Mouse (Mus musculus): ENCODE results near the gene Foxj2. TPM values are rescaled to one million over a fixed set of nuclear protein-coding genes. Genes with fewer than 3 reads are reported as not detected.

Foxj2 gene
- 5.5 and 6.2 TPM in 2 replicates for polyA plus RNA-seq (2015; fragmentation: Nextera tagmentation; extraction: Ambion mirVana)

GRCm38 (mm10) chr6:122819306-122820070 lies at the start of gene Foxj2:
Foxj2 (plus strand) TSS chr6:122819914.
- Histone ChIP-seq H3K9ac (ENCODE audit: low read length) (peak within 1 kb of the TSS; percentile 89), H3K36me3 (ENCODE audit: control insufficient read depth, insufficient read depth, low read length) (no peaks in the 10 kb centered on the region), H3K4me3 (ENCODE audit: low read length) (peak within 1 kb of the TSS; percentile 68), H3K4me1 (replicated peaks; ENCODE audit: control insufficient read depth, insufficient read depth, low read length) (peaks cover 21% of the 10 kb centered on the region), H3K9me3 (ENCODE audit: control insufficient read depth, low read length) (no peaks in the 10 kb centered on the region), H3K27ac (ENCODE audit: low read length) (peak within 1 kb of the TSS; percentile 73), H3K4me2 (ENCODE audit: low read depth, low read length) (peak within 1 kb of the TSS; percentile 63), H3K27me3 (ENCODE audit: control insufficient read depth, insufficient read depth, low read depth, low read length) (no peaks in the 10 kb centered on the region)
- peak; percentile 92 for ATAC-seq (ENCODE audit: low read depth)
- under 1% methylated on average over 48 of the region's 61 CpGs for WGBS

GRCm38 (mm10) chr6:122770760-122771315 lies 48.9 kb upstream of the Foxj2 start:
- Histone ChIP-seq H3K9ac (ENCODE audit: low read length) (no peak overlapping the region), H3K27me3 (ENCODE audit: control insufficient read depth, insufficient read depth, low read depth, low read length) (no peaks in the 10 kb centered on the region), H3K4me1 (replicated peaks; ENCODE audit: control insufficient read depth, insufficient read depth, low read length) (peaks cover 7% of the 10 kb centered on the region; the same call in 1 of the 2 replicates), H3K36me3 (ENCODE audit: control insufficient read depth, insufficient read depth, low read length) (no peaks in the 10 kb centered on the region), H3K4me3 (ENCODE audit: low read length) (no peak overlapping the region), H3K27ac (ENCODE audit: low read length) (no peak overlapping the region), H3K9me3 (ENCODE audit: control insufficient read depth, low read length) (no peaks in the 10 kb centered on the region), H3K4me2 (ENCODE audit: low read depth, low read length) (no peak overlapping the region)
- no peak for ATAC-seq (ENCODE audit: low read depth)
- 79% methylated on average over 11 of the region's 11 CpGs for WGBS

- Histone ChIP-seq H3K4me3 (ENCODE audit: low read length) (no peak overlapping the region), H3K27ac (ENCODE audit: low read length) (no peak overlapping the region), H3K4me2 (ENCODE audit: low read depth, low read length) (no peak overlapping the region), H3K27me3 (ENCODE audit: control insufficient read depth, insufficient read depth, low read depth, low read length) (no peaks in the 10 kb centered on the region), H3K4me1 (replicated peaks; ENCODE audit: control insufficient read depth, insufficient read depth, low read length) (peaks cover 5% of the 10 kb centered on the region; the same call in 1 of the 2 replicates), H3K9ac (ENCODE audit: low read length) (no peak overlapping the region), H3K9me3 (ENCODE audit: control insufficient read depth, low read length) (no peaks in the 10 kb centered on the region), H3K36me3 (ENCODE audit: control insufficient read depth, insufficient read depth, low read length) (no peaks in the 10 kb centered on the region)
- ATAC-seq (ENCODE audit: low read depth), result peak; percentile 56; the same call in 1 of the 2 replicates
- 42% methylated on average over 6 of the region's 6 CpGs for WGBS
These were observed 47.0 kb upstream of the Foxj2 start for GRCm38 (mm10) chr6:122772701-122773100.

GRCm38 (mm10) chr6:122774345-122774744 lies 45.4 kb upstream of the Foxj2 start:
- H3K4me1 ChIP-seq (replicated peaks; ENCODE audit: control insufficient read depth, insufficient read depth, low read length), result peaks cover 5% of the 10 kb centered on the region; the same call in 1 of the 2 replicates
- ATAC-seq (ENCODE audit: low read depth), result no peak
- H3K36me3 ChIP-seq (ENCODE audit: control insufficient read depth, insufficient read depth, low read length), result no peaks in the 10 kb centered on the region
- no peaks in the 10 kb centered on the region for H3K9me3 ChIP-seq (ENCODE audit: control insufficient read depth, low read length)
- no peaks in the 10 kb centered on the region for H3K27me3 ChIP-seq (ENCODE audit: control insufficient read depth, insufficient read depth, low read depth, low read length)
- H3K27ac ChIP-seq (ENCODE audit: low read length), result no peak overlapping the region
- 100% methylated on average over 1 of the region's 1 CpGs for WGBS
- H3K4me2 ChIP-seq (ENCODE audit: low read depth, low read length), result no peak overlapping the region
- no peak overlapping the region for H3K4me3 ChIP-seq (ENCODE audit: low read length)
- H3K9ac ChIP-seq (ENCODE audit: low read length), result no peak overlapping the region

- H3K36me3 ChIP-seq (ENCODE audit: control insufficient read depth, insufficient read depth, low read length), result no peaks in the 10 kb centered on the region
- H3K4me3 ChIP-seq (ENCODE audit: low read length), result no peak overlapping the region
- H3K27me3 ChIP-seq (ENCODE audit: control insufficient read depth, insufficient read depth, low read depth, low read length), result no peaks in the 10 kb centered on the region
- H3K9me3 ChIP-seq (ENCODE audit: control insufficient read depth, low read length), result no peaks in the 10 kb centered on the region
- peaks cover 5% of the 10 kb centered on the region; the same call in 1 of the 2 replicates for H3K4me1 ChIP-seq (replicated peaks; ENCODE audit: control insufficient read depth, insufficient read depth, low read length)
- 83% methylated on average over 7 of the region's 7 CpGs for WGBS
- H3K9ac ChIP-seq (ENCODE audit: low read length), result no peak overlapping the region
- H3K27ac ChIP-seq (ENCODE audit: low read length), result no peak overlapping the region
- no peak for ATAC-seq (ENCODE audit: low read depth)
- no peak overlapping the region for H3K4me2 ChIP-seq (ENCODE audit: low read depth, low read length)
These were observed 43.7 kb upstream of the Foxj2 start for GRCm38 (mm10) chr6:122776040-122776439.

- WGBS, result 27% methylated on average over 1 of the region's 1 CpGs
These were observed 39.8 kb upstream of the Foxj2 start for GRCm38 (mm10) chr6:122779916-122780315.

GRCm38 (mm10) chr6:122781167-122781566 lies 38.5 kb upstream of the Foxj2 start:
- H3K27me3 ChIP-seq (ENCODE audit: control insufficient read depth, insufficient read depth, low read depth, low read length), result no peaks in the 10 kb centered on the region

More at GRCm38 (mm10) chr6:122779916-122780315, 39.8 kb upstream of the Foxj2 start:
- Histone ChIP-seq H3K9ac (ENCODE audit: low read length) (no peak overlapping the region), H3K27me3 (ENCODE audit: control insufficient read depth, insufficient read depth, low read depth, low read length) (no peaks in the 10 kb centered on the region), H3K4me3 (ENCODE audit: low read length) (no peak overlapping the region), H3K27ac (ENCODE audit: low read length) (no peak overlapping the region), H3K9me3 (ENCODE audit: control insufficient read depth, low read length) (no peaks in the 10 kb centered on the region), H3K4me2 (ENCODE audit: low read depth, low read length) (no peak overlapping the region), H3K36me3 (ENCODE audit: control insufficient read depth, insufficient read depth, low read length) (no peaks in the 10 kb centered on the region), H3K4me1 (replicated peaks; ENCODE audit: control insufficient read depth, insufficient read depth, low read length) (peaks cover 4% of the 10 kb centered on the region)
- ATAC-seq (ENCODE audit: low read depth), result no peak

GRCm38 (mm10) chr6:122782164-122782563 lies 37.5 kb upstream of the Foxj2 start:
- Histone ChIP-seq H3K4me3 (ENCODE audit: low read length) (no peak overlapping the region), H3K4me1 (replicated peaks; ENCODE audit: control insufficient read depth, insufficient read depth, low read length) (peaks cover 4% of the 10 kb centered on the region), H3K9ac (ENCODE audit: low read length) (no peak overlapping the region), H3K4me2 (ENCODE audit: low read depth, low read length) (no peak overlapping the region), H3K36me3 (ENCODE audit: control insufficient read depth, insufficient read depth, low read length) (no peaks in the 10 kb centered on the region), H3K27ac (ENCODE audit: low read length) (no peak overlapping the region), H3K9me3 (ENCODE audit: control insufficient read depth, low read length) (no peaks in the 10 kb centered on the region), H3K27me3 (ENCODE audit: control insufficient read depth, insufficient read depth, low read depth, low read length) (no peaks in the 10 kb centered on the region)
- ATAC-seq (ENCODE audit: low read depth), result peak; percentile 72
- 14% methylated on average over 3 of the region's 3 CpGs for WGBS

More at GRCm38 (mm10) chr6:122781167-122781566, 38.5 kb upstream of the Foxj2 start:
- no peaks in the 10 kb centered on the region for H3K36me3 ChIP-seq (ENCODE audit: control insufficient read depth, insufficient read depth, low read length)
- 34% methylated on average over 4 of the region's 4 CpGs for WGBS
- no peaks in the 10 kb centered on the region for H3K9me3 ChIP-seq (ENCODE audit: control insufficient read depth, low read length)
- peaks cover 4% of the 10 kb centered on the region for H3K4me1 ChIP-seq (replicated peaks; ENCODE audit: control insufficient read depth, insufficient read depth, low read length)
- ATAC-seq (ENCODE audit: low read depth), result no peak
- no peak overlapping the region for H3K27ac ChIP-seq (ENCODE audit: low read length)
- H3K4me2 ChIP-seq (ENCODE audit: low read depth, low read length), result no peak overlapping the region
- no peak overlapping the region for H3K9ac ChIP-seq (ENCODE audit: low read length)
- H3K4me3 ChIP-seq (ENCODE audit: low read length), result no peak overlapping the region

- Histone ChIP-seq H3K9ac (ENCODE audit: low read length) (no peak overlapping the region), H3K36me3 (ENCODE audit: control insufficient read depth, insufficient read depth, low read length) (no peaks in the 10 kb centered on the region), H3K4me3 (ENCODE audit: low read length) (no peak overlapping the region), H3K9me3 (ENCODE audit: control insufficient read depth, low read length) (no peaks in the 10 kb centered on the region), H3K27me3 (ENCODE audit: control insufficient read depth, insufficient read depth, low read depth, low read length) (no peaks in the 10 kb centered on the region), H3K4me2 (ENCODE audit: low read depth, low read length) (no peak overlapping the region), H3K27ac (ENCODE audit: low read length) (no peak overlapping the region), H3K4me1 (replicated peaks; ENCODE audit: control insufficient read depth, insufficient read depth, low read length) (peaks cover 4% of the 10 kb centered on the region)
- 94% methylated on average over 3 of the region's 3 CpGs for WGBS
- no peak for ATAC-seq (ENCODE audit: low read depth)
These were observed 34.8 kb upstream of the Foxj2 start for GRCm38 (mm10) chr6:122784866-122785265.

All from lung, embryonic 16.5 days (tissue).